Mouse (Mus musculus) liver, embryonic 14.5 days (tissue): Measurements from ENCODE around the gene Atrnl1. TPM values are rescaled to one million over a fixed set of nuclear protein-coding genes. Genes with fewer than 3 reads are reported as not detected.

ENCODE experiments used
- ATAC-seq: fragments of 200-750 bp; cut with Nextera tagmentation; 2 replicates; pipeline ENCODE4 v1.8.0; 2017; ENCODE audit warnings: moderate number of reproducible peaks, mild to moderate bottlenecking, moderate library complexity; ENCODE audit not compliant: insufficient read depth
- DNase-seq, 3 experiments: peaks; one replicate each; pipeline ENCODE4 v3.0.0-alpha.2; 2012 to 2013; ENCODE audit warnings: low read depth in 3 of 3, low spot score in 3 of 3
- H3K27ac ChIP-seq: fragments of 300-500 bp; sonication (generic); 2 replicates; pipeline ENCODE4 v1.5.1; 2014; ENCODE audit warnings: moderate library complexity, mild to moderate bottlenecking, control low read depth, inconsistent platforms
- H3K27me3 ChIP-seq: fragments of 300-500 bp; sonication (generic); 2 replicates; pipeline ENCODE4 v1.6.1; 2014; ENCODE audit warnings: mild to moderate bottlenecking, low read length, moderate library complexity; ENCODE audit not compliant: control insufficient read depth, insufficient read depth
- H3K36me3 ChIP-seq: fragments of 300-500 bp; sonication (generic); replicated peaks from 2 replicates; pipeline ENCODE4 v1.6.1; 2014; ENCODE audit warnings: low read depth; ENCODE audit not compliant: control insufficient read depth, insufficient read depth
- H3K4me1 ChIP-seq, 2 experiments: fragments of 200-500 bp in 1 of 2; fragments of 300-500 bp in 1 of 2; sonication (generic) in 1 of 2; replicated peaks; 2 replicates each; pipeline ENCODE4 v1.6.1; 2012 to 2014; ENCODE audit warnings: antibody characterized with exemption in 1 of 2, inconsistent platforms in 1 of 2, low read length in 1 of 2; ENCODE audit not compliant: control insufficient read depth in 2 of 2, insufficient read depth in 2 of 2
- H3K4me2 ChIP-seq: fragments of 300-500 bp; sonication (generic); 2 replicates; pipeline ENCODE4 v1.6.1; 2014; ENCODE audit warnings: low read depth, mild to moderate bottlenecking, control low read depth, moderate library complexity
- H3K4me3 ChIP-seq, 2 experiments: fragments of 200-500 bp in 1 of 2; fragments of 300-500 bp in 1 of 2; sonication (generic) in 1 of 2; 2 replicates each; pipeline ENCODE4 v1.5.1; 2012 to 2014; ENCODE audit warnings: low read depth in 2 of 2, low read length in 2 of 2, mild to moderate bottlenecking in 2 of 2, control low read depth in 1 of 2, inconsistent platforms in 1 of 2, moderate library complexity in 1 of 2; ENCODE audit not compliant: insufficient read depth in 1 of 2
- H3K9ac ChIP-seq: fragments of 300-500 bp; sonication (generic); replicated peaks from 2 replicates; pipeline ENCODE4 v1.6.1; 2014; ENCODE audit warnings: mild to moderate bottlenecking, control low read depth, moderate library complexity
- H3K9me3 ChIP-seq: fragments of 300-500 bp; sonication (generic); 2 replicates; pipeline ENCODE4 v1.6.1; 2016; ENCODE audit warnings: low read length, mixed read lengths; ENCODE audit not compliant: control insufficient read depth
- CTCF ChIP-seq: IDR thresholded peaks from 2 replicates; pipeline ENCODE4 v1.5.1; 2016; ENCODE audit warnings: antibody characterized with exemption, low read depth, control low read depth
- EP300 ChIP-seq: IDR thresholded peaks from 2 replicates; pipeline ENCODE4 v1.6.1; 2016; ENCODE audit warnings: antibody characterized with exemption, low read depth
- WGBS: fragments of 180-500 bp; shearing (Covaris S2); extraction: QIAGEN DNeasy Blood & Tissue Kit; methylation state at CpG from one replicate; pipeline ENCODE4 v1.1.7; 2014; ENCODE audit not compliant: insufficient replicate concordance; 5-methylcytosine and 5-hydroxymethylcytosine counted together
- polyA plus RNA-seq, 2 experiments: library from polyadenylated mRNA; depleted of rRNA in 1 of 2; stranded (reverse) in 1 of 2; unstranded in 1 of 2; fragments of >200 nt; fragmentation: Nextera tagmentation in 1 of 2; extraction: Ambion mirVana in 1 of 2; gene quantifications; 2 replicates each; pipeline versions ENCODE4 v1.2.1 to v1.2.3; 2012 to 2014

The Atrnl1 gene
- polyA plus RNA-seq, 2 experiments, result 0.46 to 1.3 TPM

DNA sequence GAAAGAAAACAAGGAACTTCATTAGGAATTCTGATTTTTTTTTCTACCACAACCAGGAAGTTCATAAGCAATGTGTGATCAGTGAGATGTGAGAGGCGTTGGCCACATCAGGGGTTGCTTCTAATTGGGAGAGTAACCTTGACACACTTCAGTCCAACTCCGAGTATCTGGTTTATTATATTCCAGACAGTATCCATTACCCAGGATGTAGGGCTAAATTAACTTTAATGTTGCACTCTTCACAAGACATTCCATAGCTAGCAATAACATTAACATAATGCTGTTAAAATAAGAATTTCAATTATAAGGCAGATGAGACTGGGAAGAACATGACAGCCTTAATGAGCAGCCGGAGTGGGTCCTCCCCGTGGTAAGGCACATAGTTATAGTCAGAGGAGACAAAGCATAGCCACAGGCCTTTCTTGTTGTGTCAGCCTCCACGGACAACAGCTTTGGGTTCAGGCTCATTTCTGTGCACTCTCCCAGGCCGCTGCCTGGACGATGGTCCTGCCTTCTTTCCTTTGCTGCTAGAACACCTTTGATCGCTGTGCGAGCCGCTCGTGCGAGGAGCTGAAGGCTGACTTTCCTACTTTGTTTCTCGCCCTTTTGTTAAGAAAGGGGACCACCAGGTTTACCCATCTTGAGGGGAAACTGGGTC lies 338.6 kb downstream of the Atrnl1 start:
- WGBS, result 76% methylated on average over 13 of the region's 13 CpGs
- TF ChIP-seq CTCF (no peak), EP300 (no peak)
- no peak for DNase-seq
- no peak for ATAC-seq
- Histone ChIP-seq H3K27ac (no peak overlapping the region), H3K9ac (no peak overlapping the region), H3K4me2 (no peak overlapping the region), H3K4me3 (no peak overlapping the region), H3K27me3 (no peaks in the 10 kb centered on the region), H3K9me3 (no peaks in the 10 kb centered on the region), H3K36me3 (no peaks in the 10 kb centered on the region), H3K4me1 (peaks cover 0 to 11% of the 10 kb centered on the region in 2 experiments; a peak in 2 of 4 replicates)

DNA sequence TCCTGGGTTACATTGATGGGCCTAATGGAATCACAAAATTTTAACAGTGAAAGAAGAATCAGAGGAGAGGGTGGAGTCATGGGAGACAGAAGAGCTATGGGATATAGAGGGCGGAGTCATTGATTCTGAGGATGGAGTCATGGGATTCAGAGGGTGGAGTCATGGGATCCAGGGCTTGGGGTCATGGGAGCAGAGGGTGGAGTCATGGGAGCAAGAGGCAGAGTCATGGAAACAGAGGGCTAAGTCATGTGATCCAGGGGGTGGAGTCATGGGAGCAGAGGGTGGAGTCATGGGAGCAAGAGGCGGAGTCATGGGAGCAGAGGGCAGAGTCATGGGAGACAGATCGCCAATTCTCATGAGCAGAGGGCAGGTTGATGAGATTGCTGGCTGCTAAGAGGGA lies 343.3 kb downstream of the Atrnl1 start:
- H3K27me3 ChIP-seq, result no peaks in the 10 kb centered on the region
- ATAC-seq (no peak), DNase-seq (no peak)
- H3K27ac ChIP-seq, result no peak overlapping the region
- no peak overlapping the region for H3K9ac ChIP-seq
- peaks cover 0 to 8% of the 10 kb centered on the region in 2 experiments; a peak in 2 of 4 replicates for H3K4me1 ChIP-seq
- H3K4me3 ChIP-seq, result no peak overlapping the region
- 80% methylated on average over 3 of the region's 3 CpGs for WGBS
- TF ChIP-seq EP300, result no peak
- TF ChIP-seq CTCF, result no peak
- no peak overlapping the region for H3K4me2 ChIP-seq
- H3K36me3 ChIP-seq, result no peaks in the 10 kb centered on the region
- H3K9me3 ChIP-seq, result no peaks in the 10 kb centered on the region

DNA sequence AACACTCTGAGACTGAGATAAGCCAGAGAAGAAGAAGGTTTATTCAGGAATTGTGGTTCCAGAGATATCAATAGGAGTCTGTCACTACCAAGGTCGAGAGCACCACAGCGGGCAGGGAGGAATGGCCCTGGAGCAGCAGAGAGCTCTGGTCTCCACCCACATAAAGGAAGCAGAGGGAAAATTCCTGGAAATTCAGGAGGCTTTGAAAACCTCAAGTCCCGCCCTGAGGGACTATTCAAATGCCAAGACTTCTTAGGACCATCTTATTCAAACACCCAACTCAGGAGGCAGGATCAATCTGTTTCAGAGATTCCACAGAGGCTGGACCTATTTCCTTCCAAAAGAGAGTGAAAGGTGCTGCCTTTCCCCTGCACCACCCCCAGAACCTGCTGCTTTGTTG lies 345.6 kb downstream of the Atrnl1 start:
- no peak overlapping the region for H3K4me3 ChIP-seq
- no peak for DNase-seq
- H3K27ac ChIP-seq, result no peak overlapping the region
- H3K9ac ChIP-seq, result no peak overlapping the region
- TF ChIP-seq EP300, result no peak
- TF ChIP-seq CTCF, result no peak
- 45% methylated on average over 3 of the region's 3 CpGs for WGBS
- ATAC-seq, result no peak
- no peaks in the 10 kb centered on the region for H3K9me3 ChIP-seq
- H3K27me3 ChIP-seq, result no peaks in the 10 kb centered on the region
- no peaks in the 10 kb centered on the region for H3K36me3 ChIP-seq
- peaks cover 0 to 8% of the 10 kb centered on the region in 2 experiments; a peak in 2 of 4 replicates for H3K4me1 ChIP-seq
- H3K4me2 ChIP-seq, result no peak overlapping the region

DNA sequence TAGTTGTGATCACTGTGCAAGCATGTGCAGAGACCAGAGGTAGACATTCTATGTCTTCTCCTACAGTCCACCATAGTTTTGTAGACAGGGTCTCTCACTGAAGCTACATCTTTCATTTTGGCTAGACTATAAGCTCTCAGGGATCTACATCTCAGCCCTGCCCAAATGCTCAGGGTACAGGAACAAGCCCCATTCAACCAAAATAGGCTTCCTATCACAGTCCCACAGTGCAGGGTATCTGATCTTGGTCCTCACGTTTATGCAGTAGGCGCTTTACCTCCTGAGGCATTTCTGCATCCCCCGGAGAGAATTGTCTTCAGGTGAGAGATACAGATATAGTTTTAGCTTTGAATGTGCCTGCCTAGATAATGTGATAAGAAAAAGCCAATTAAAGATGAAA lies 346.5 kb downstream of the Atrnl1 start:
- no peaks in the 10 kb centered on the region for H3K36me3 ChIP-seq
- DNase-seq, result no peak
- no peak overlapping the region for H3K4me3 ChIP-seq
- H3K9ac ChIP-seq, result no peak overlapping the region
- no peaks in the 10 kb centered on the region for H3K27me3 ChIP-seq
- H3K4me2 ChIP-seq, result no peak overlapping the region
- H3K4me1 ChIP-seq, result peaks cover 0 to 8% of the 10 kb centered on the region in 2 experiments; a peak in 2 of 4 replicates
- no peak overlapping the region for H3K27ac ChIP-seq
- peak; percentile 13; the same call in 1 of the 2 replicates for ATAC-seq
- TF ChIP-seq CTCF (no peak), EP300 (no peak)
- WGBS, result 47% methylated on average over 3 of the region's 3 CpGs
- no peaks in the 10 kb centered on the region for H3K9me3 ChIP-seq

DNA sequence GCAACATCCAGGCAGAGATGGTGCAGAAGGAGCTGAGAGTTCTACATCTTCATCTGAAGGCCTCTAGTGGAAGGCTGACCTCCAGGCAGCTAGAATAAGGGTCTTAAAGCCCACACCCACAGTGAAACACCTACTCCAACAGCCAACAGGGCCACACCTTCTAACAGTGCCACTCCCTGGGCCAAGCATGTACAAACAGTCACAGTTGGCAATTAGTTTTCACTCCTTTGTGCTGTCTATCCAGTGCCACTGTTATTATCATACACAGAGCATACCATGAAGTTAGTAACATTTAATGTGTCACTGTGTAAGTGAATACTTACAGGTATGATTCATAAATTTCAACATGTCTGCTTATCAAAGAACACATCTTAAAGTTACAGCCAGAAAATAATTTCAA lies 347.3 kb downstream of the Atrnl1 start:
- TF ChIP-seq EP300 (no peak), CTCF (no peak)
- DNase-seq, result no peak
- peak; percentile 53; the same call in 1 of the 2 replicates for ATAC-seq

More for the DNA sequence above, 347.3 kb downstream of the Atrnl1 start:
- Histone ChIP-seq H3K27me3 (no peaks in the 10 kb centered on the region), H3K4me1 (peaks cover 0 to 8% of the 10 kb centered on the region in 2 experiments; a peak in 2 of 4 replicates), H3K27ac (no peak overlapping the region), H3K4me3 (no peak overlapping the region), H3K36me3 (no peaks in the 10 kb centered on the region), H3K9ac (no peak overlapping the region), H3K9me3 (no peaks in the 10 kb centered on the region), H3K4me2 (no peak overlapping the region)
